Comparison of ENCODE assay signal across 22 mouse cellular contexts in genomic region chr1:43732657-43733056, GRCm38 (mm10). TPM values are rescaled to one million over a fixed set of nuclear protein-coding genes. Genes with fewer than 3 reads are reported as not detected.
A peak's percentile ranks its signal among the peaks of the same experiment; 100 is the strongest.
DNase-seq lines count a peak whose midpoint lies in the region; ATAC-seq and TF ChIP-seq lines count a peak whose summit lies in the region.
"Had no signal": no experiment of that assay in that cellular context is flagged by ENCODE, and none has a peak within 500 bp of the region (broad histone marks: within the 10 kb centered on the region; RNA-seq: fewer than 3 reads in every experiment).

No protein-coding gene starts in this region.

- no peaks in the 10 kb centered on the region for H3K9me3 ChIP-seq in hindbrain, postnatal 0 days (ENCODE audit: low read length)
- no peaks in the 10 kb centered on the region for H3K9me3 ChIP-seq in hindbrain, embryonic 16.5 days (ENCODE audit: control insufficient read depth, low read length)
- no peaks in the 10 kb centered on the region for H3K9me3 ChIP-seq in midbrain, postnatal 0 days (ENCODE audit: low read length)
- 0 out of 2 replicates have a peak, but pooled peaks cover 3% of the 10 kb centered on the region for H3K9me3 ChIP-seq in midbrain, embryonic 10.5 days (replicated peaks)
- H3K9me3 ChIP-seq: embryonic facial prominence, embryonic 12.5 days; neural tube, embryonic 13.5 days had no signal

- no peak for ATAC-seq in hindbrain, postnatal 0 days
- no peak for ATAC-seq in hindbrain, embryonic 16.5 days
- no peak for ATAC-seq in midbrain, postnatal 0 days (ENCODE audit: low FRiP score)
- ATAC-seq in granulocyte monocyte progenitor cell, adult 5-6 weeks (replicated peaks; ENCODE audit: poor library complexity, severe bottlenecking): no peak
- ATAC-seq: intestine, embryonic 16.5 days had no signal

- H3K4me1 ChIP-seq in hindbrain, postnatal 0 days (ENCODE audit: insufficient read depth, low read length): no peaks in the 10 kb centered on the region; the same call in 1 of the 2 replicates
- peaks cover 6% of the 10 kb centered on the region for H3K4me1 ChIP-seq in hindbrain, embryonic 16.5 days (ENCODE audit: control insufficient read depth, insufficient read depth, low read depth, low read length)
- peaks cover 2% of the 10 kb centered on the region; the same call in 1 of the 2 replicates for H3K4me1 ChIP-seq in midbrain, postnatal 0 days (ENCODE audit: insufficient read depth, low read length)
- no peaks in the 10 kb centered on the region for H3K4me1 ChIP-seq in midbrain, embryonic 10.5 days
- H3K4me1 ChIP-seq in embryonic fibroblast, embryonic 13.5 days (ENCODE audit: control insufficient read depth, insufficient read depth, low read length): peaks cover 12% of the 10 kb centered on the region
- peaks cover 6% of the 10 kb centered on the region; the same call in 1 of the 2 replicates for H3K4me1 ChIP-seq in kidney, adult 2 months (ENCODE audit: control insufficient read depth, insufficient read depth, low read length)
- H3K4me1 ChIP-seq: embryonic facial prominence, embryonic 12.5 days had no signal

- no peak overlapping the region for H3K4me3 ChIP-seq in hindbrain, postnatal 0 days (ENCODE audit: low read length)
- H3K4me3 ChIP-seq in hindbrain, embryonic 16.5 days (ENCODE audit: low read length): no peak overlapping the region
- H3K4me3 ChIP-seq in midbrain, postnatal 0 days (ENCODE audit: low read depth, low read length): no peak overlapping the region
- H3K4me3 ChIP-seq in midbrain, embryonic 10.5 days: no peak overlapping the region
- no peak overlapping the region for H3K4me3 ChIP-seq in embryonic fibroblast, embryonic 13.5 days (ENCODE audit: insufficient read depth, low read length)
- no peak overlapping the region for H3K4me3 ChIP-seq in kidney, adult 2 months (ENCODE audit: insufficient read depth, low read depth, low read length)
- H3K4me3 ChIP-seq: embryonic facial prominence, embryonic 12.5 days; hindbrain, embryonic 13.5 days; neural tube, embryonic 13.5 days had no signal

- no peak overlapping the region for H3K9ac ChIP-seq in hindbrain, postnatal 0 days (replicated peaks; ENCODE audit: low read length)
- H3K9ac ChIP-seq in hindbrain, embryonic 16.5 days (ENCODE audit: low read depth, low read length): no peak overlapping the region
- no peak overlapping the region for H3K9ac ChIP-seq in midbrain, postnatal 0 days (replicated peaks; ENCODE audit: low read length, poor library complexity, severe bottlenecking)
- H3K9ac ChIP-seq: embryonic facial prominence, embryonic 12.5 days; hindbrain, embryonic 13.5 days; liver, embryonic 14.5 days; neural tube, embryonic 13.5 days had no signal

- TF ChIP-seq CTCF in hindbrain, postnatal 0 days (IDR thresholded peaks at IDR 0.05; ENCODE audit: low read depth): no peak
- no peak for TF ChIP-seq CTCF in midbrain, postnatal 0 days (IDR thresholded peaks at IDR 0.05)
- TF ChIP-seq CTCF in embryonic fibroblast, embryonic 13.5 days (IDR thresholded peaks at IDR 0.05; ENCODE audit: borderline replicate concordance, insufficient read depth, low read length): no peak
- no peak for TF ChIP-seq CTCF in kidney, adult 2 months (conservative IDR thresholded peaks at IDR 0.05; ENCODE audit: insufficient read depth, insufficient read length, low read depth, low read length)

- H3K27ac ChIP-seq in hindbrain, postnatal 0 days: no peak overlapping the region
- H3K27ac ChIP-seq in hindbrain, embryonic 16.5 days (ENCODE audit: low read depth, low read length): no peak overlapping the region
- peak overlapping the region; percentile 18; the same call in 1 of the 2 replicates for H3K27ac ChIP-seq in midbrain, postnatal 0 days (ENCODE audit: low read depth, low read length)
- H3K27ac ChIP-seq in midbrain, embryonic 10.5 days (replicated peaks): no peak overlapping the region
- peak overlapping the region; percentile 77 for H3K27ac ChIP-seq in embryonic fibroblast, embryonic 13.5 days (ENCODE audit: insufficient read depth, low read length)
- H3K27ac ChIP-seq in kidney, adult 2 months (ENCODE audit: insufficient read depth, low read depth, low read length): no peak overlapping the region
- H3K27ac ChIP-seq: embryonic facial prominence, embryonic 12.5 days; hindbrain, embryonic 13.5 days; liver, embryonic 14.5 days; neural tube, embryonic 13.5 days; stomach, postnatal 0 days had no signal

- no peaks in the 10 kb centered on the region for H3K27me3 ChIP-seq in hindbrain, postnatal 0 days (ENCODE audit: insufficient read depth, low read length)
- H3K27me3 ChIP-seq in hindbrain, embryonic 16.5 days (replicated peaks; ENCODE audit: control insufficient read depth, insufficient read depth, low read length): no peaks in the 10 kb centered on the region
- no peaks in the 10 kb centered on the region for H3K27me3 ChIP-seq in midbrain, postnatal 0 days (ENCODE audit: insufficient read depth, low read length)
- H3K27me3 ChIP-seq in midbrain, embryonic 10.5 days (ENCODE audit: low read depth, poor library complexity, severe bottlenecking): no peaks in the 10 kb centered on the region
- H3K27me3 ChIP-seq in kidney, adult 2 months (replicated peaks; ENCODE audit: control insufficient read depth, insufficient read depth, low read length): no peaks in the 10 kb centered on the region
- H3K27me3 ChIP-seq: embryonic facial prominence, embryonic 12.5 days; hindbrain, embryonic 13.5 days; neural tube, embryonic 13.5 days had no signal

- no peak overlapping the region for H3K4me2 ChIP-seq in hindbrain, postnatal 0 days (ENCODE audit: low read depth, low read length)
- no peak overlapping the region; the same call in 1 of the 2 replicates for H3K4me2 ChIP-seq in hindbrain, embryonic 16.5 days (ENCODE audit: low read length)
- no peak overlapping the region for H3K4me2 ChIP-seq in midbrain, postnatal 0 days (ENCODE audit: low read depth, low read length, poor library complexity, severe bottlenecking)
- H3K4me2 ChIP-seq: embryonic facial prominence, embryonic 12.5 days; heart, embryonic 11.5 days; hindbrain, embryonic 13.5 days; neural tube, embryonic 13.5 days had no signal

- TF ChIP-seq POLR2A in embryonic fibroblast, embryonic 13.5 days (IDR thresholded peaks at IDR 0.05; ENCODE audit: low read depth, low read length): peak; percentile 32; the same call in 1 of the 2 replicates
- no peak for TF ChIP-seq POLR2A in kidney, adult 2 months (IDR thresholded peaks at IDR 0.05; ENCODE audit: low read depth, low read length)

- H3K36me3 ChIP-seq in hindbrain, postnatal 0 days (ENCODE audit: insufficient read depth, low read length): no peaks in the 10 kb centered on the region
- no peaks in the 10 kb centered on the region for H3K36me3 ChIP-seq in hindbrain, embryonic 16.5 days (ENCODE audit: control insufficient read depth, insufficient read depth, low read length)
- H3K36me3 ChIP-seq in midbrain, postnatal 0 days (ENCODE audit: insufficient read depth, low read length): no peaks in the 10 kb centered on the region
- H3K36me3 ChIP-seq in midbrain, embryonic 10.5 days: no peaks in the 10 kb centered on the region
- H3K36me3 ChIP-seq in kidney, adult 2 months (ENCODE audit: control insufficient read depth, insufficient read depth, low read length): no peaks in the 10 kb centered on the region
- H3K36me3 ChIP-seq: embryonic facial prominence, embryonic 12.5 days; hindbrain, embryonic 13.5 days; neural tube, embryonic 13.5 days had no signal

- peak; percentile 25 for DNase-seq in hindbrain, postnatal 0 days (ENCODE audit: low spot score)
- no peak for DNase-seq in midbrain, postnatal 0 days (ENCODE audit: low spot score)
- DNase-seq in midbrain, embryonic 10.5 days (ENCODE audit: low spot score): no peak
- DNase-seq in lung, postnatal 36 days: no peak
- no peak for DNase-seq in kidney, adult 2 months
- DNase-seq: cerebellum, adult 11 months; gastrocnemius, postnatal 36 days; heart, postnatal 14 days; kidney, postnatal 10 days; right cerebral cortex, postnatal 25 days; thymus, postnatal 25 days had no signal

- WGBS in hindbrain, postnatal 0 days: 51% methylated on average over 1 of the region's 1 CpGs
- WGBS in hindbrain, embryonic 16.5 days: 62% methylated on average over 1 of the region's 1 CpGs
- 80% methylated on average over 1 of the region's 1 CpGs for WGBS in midbrain, postnatal 0 days
- 90% methylated on average over 1 of the region's 1 CpGs for WGBS in midbrain, embryonic 10.5 days
- WGBS in kidney, adult 2 months: 64% methylated on average over 1 of the region's 1 CpGs

RNA-seq across cellular contexts. Expression of gene 1500015O10Rik, which starts 2.3 kb away (rescaled TPM):
- 29.8 and 36.3 TPM in 2 replicates for total RNA-seq in hindbrain, postnatal 0 days (2014; rRNA removed)
- polyA plus RNA-seq in hindbrain, postnatal 0 days (2015; fragmentation: Nextera tagmentation; extraction: Ambion mirVana): 105 and 115 TPM in 2 replicates
- 64.1 and 74.2 TPM in 2 replicates for polyA plus RNA-seq in hindbrain, embryonic 16.5 days (2015; fragmentation: Nextera tagmentation; extraction: Ambion mirVana)
- 7.7 and 21.9 TPM in 2 replicates for total RNA-seq in midbrain, postnatal 0 days (2014; rRNA removed)
- 12.8 and 14.6 TPM in 2 replicates for polyA plus RNA-seq in midbrain, postnatal 0 days (2015; fragmentation: Nextera tagmentation; extraction: Ambion mirVana)
- polyA plus RNA-seq in midbrain, embryonic 10.5 days (2016; fragmentation: Nextera tagmentation; extraction: Ambion mirVana): 0.15 and 0.17 TPM in 2 replicates
- 10.6 and 42.8 TPM in 2 replicates for polyA plus RNA-seq in embryonic fibroblast, embryonic 13.5 days (2011; ENCODE audit: insufficient read length, low read depth, missing spikeins)
- not detected in 2 replicates for total RNA-seq in granulocyte monocyte progenitor cell, adult 5-6 weeks (2014; fragmentation: Nextera tagmentation)
- total RNA-seq in granulocyte monocyte progenitor cell, adult 5-6 weeks (2017): not detected in 2 replicates
- 1.2 and 1.5 TPM in 2 replicates for polyA plus RNA-seq in kidney, adult 2 months (2012; rRNA removed)
- total RNA-seq: megakaryocyte, adult 5-6 weeks had no signal

Comparison
In these comparisons a context has a peak if more than half of its experiments do, and no peak if none do; other contexts are left out.
1. H3K27ac ChIP-seq: peak in midbrain, postnatal 0 days (single experiment) and embryonic fibroblast, embryonic 13.5 days (single experiment); none in hindbrain, postnatal 0 days (single experiment), hindbrain, embryonic 16.5 days (single experiment), midbrain, embryonic 10.5 days (single experiment) and kidney, adult 2 months (single experiment).